ENCODE assay signal across 10 mouse cellular contexts in the genomic region with DNA sequence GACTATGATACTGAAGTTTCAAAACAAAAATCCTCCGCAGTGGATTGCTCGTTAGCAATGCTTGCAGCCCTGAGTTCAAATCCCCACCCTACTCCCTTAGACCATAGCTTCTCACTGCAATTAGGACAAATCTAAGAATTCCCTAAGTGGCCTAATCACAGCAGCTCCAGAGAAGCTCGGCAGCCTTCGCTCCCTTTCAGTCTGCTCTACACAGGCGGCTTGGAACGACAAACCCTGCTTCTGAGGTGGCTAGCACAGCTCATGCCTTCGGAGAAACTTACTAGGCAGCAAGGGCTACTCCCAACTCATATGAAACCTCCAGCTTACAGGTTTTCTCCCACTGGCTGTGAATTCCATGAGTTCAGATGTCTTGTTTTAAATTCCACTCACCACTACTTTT. TPM values are rescaled to one million over a fixed set of nuclear protein-coding genes. Genes with fewer than 3 reads are reported as not detected.
DNase-seq lines count a peak whose midpoint lies in the region; ATAC-seq and TF ChIP-seq lines count a peak whose summit lies in the region.
"Had no signal": no experiment of that assay in that cellular context is flagged by ENCODE, and none has a peak within 500 bp of the region (broad histone marks: within the 10 kb centered on the region; RNA-seq: fewer than 3 reads in every experiment).

No protein-coding gene starts in this region.

- H3K9me3 ChIP-seq in forebrain, embryonic 15.5 days = no peaks in the 10 kb centered on the region
- no peaks in the 10 kb centered on the region for H3K9me3 ChIP-seq in forebrain, embryonic 14.5 days (replicated peaks; ENCODE audit: control insufficient read depth, low read length)
- H3K9me3 ChIP-seq in embryonic facial prominence, embryonic 15.5 days (replicated peaks) = no peaks in the 10 kb centered on the region
- H3K9me3 ChIP-seq in midbrain, embryonic 13.5 days = no peaks in the 10 kb centered on the region
- H3K9me3 ChIP-seq: neural tube, embryonic 12.5 days had no signal

- H3K27ac ChIP-seq in forebrain, embryonic 15.5 days (replicated peaks) = peak overlapping the region; percentile 55
- no peak overlapping the region for H3K27ac ChIP-seq in forebrain, embryonic 14.5 days (ENCODE audit: low read depth, low read length)
- peak overlapping the region; percentile 100; the same call in 1 of the 2 replicates for H3K27ac ChIP-seq in layer of hippocampus, adult 2 months
- H3K27ac ChIP-seq in embryonic facial prominence, embryonic 15.5 days (replicated peaks) = peak overlapping the region; percentile 100; the same call in 1 of the 2 replicates
- H3K27ac ChIP-seq in midbrain, embryonic 13.5 days = peak overlapping the region; percentile 100

- H3K4me3 ChIP-seq in forebrain, embryonic 15.5 days = 0 out of 2 replicates have a peak overlapping the region, but pooled peaks have one; percentile 3
- H3K4me3 ChIP-seq in forebrain, embryonic 14.5 days (ENCODE audit: low read depth, low read length) = no peak overlapping the region
- peak overlapping the region; percentile 71; the same call in 1 of the 2 replicates for H3K4me3 ChIP-seq in layer of hippocampus, adult 2 months
- H3K4me3 ChIP-seq in embryonic facial prominence, embryonic 15.5 days (replicated peaks) = no peak overlapping the region
- H3K4me3 ChIP-seq in midbrain, embryonic 13.5 days (replicated peaks) = no peak overlapping the region
- H3K4me3 ChIP-seq: neural tube, embryonic 12.5 days had no signal

- H3K27me3 ChIP-seq in forebrain, embryonic 15.5 days = no peaks in the 10 kb centered on the region
- no peaks in the 10 kb centered on the region for H3K27me3 ChIP-seq in forebrain, embryonic 14.5 days (replicated peaks; ENCODE audit: control insufficient read depth, insufficient read depth, low read length)
- H3K27me3 ChIP-seq in embryonic facial prominence, embryonic 15.5 days = no peaks in the 10 kb centered on the region
- H3K27me3 ChIP-seq in midbrain, embryonic 13.5 days = no peaks in the 10 kb centered on the region
- H3K27me3 ChIP-seq: neural tube, embryonic 12.5 days had no signal

- no peak overlapping the region for H3K4me2 ChIP-seq in forebrain, embryonic 15.5 days (replicated peaks)
- no peak overlapping the region for H3K4me2 ChIP-seq in forebrain, embryonic 14.5 days (ENCODE audit: low read length)
- H3K4me2 ChIP-seq in embryonic facial prominence, embryonic 15.5 days (replicated peaks) = no peak overlapping the region
- peak overlapping the region; percentile 69; the same call in 1 of the 2 replicates for H3K4me2 ChIP-seq in midbrain, embryonic 13.5 days (replicated peaks)

- peaks cover 36% of the 10 kb centered on the region for H3K4me1 ChIP-seq in forebrain, embryonic 15.5 days
- H3K4me1 ChIP-seq in forebrain, embryonic 14.5 days (ENCODE audit: control insufficient read depth, insufficient read depth, low read length) = peaks cover 11% of the 10 kb centered on the region
- H3K4me1 ChIP-seq in embryonic facial prominence, embryonic 15.5 days = peaks cover 18% of the 10 kb centered on the region
- H3K4me1 ChIP-seq in midbrain, embryonic 13.5 days (replicated peaks) = peaks cover 36% of the 10 kb centered on the region

- intact Hi-C loops in left cerebral cortex, postnatal 10 days (cut with DNase I) = no loop called here

- DNase-seq in forebrain, embryonic 14.5 days (ENCODE audit: low spot score) = no peak
- DNase-seq in layer of hippocampus, adult 2 months (ENCODE audit: low spot score in 2 of 2) = no peak
- no peak for DNase-seq in layer of hippocampus, adult 18-20 months (ENCODE audit: low spot score in 2 of 2)
- DNase-seq in adrenal gland, postnatal 10 days = no peak
- no peak for DNase-seq in left cerebral cortex, postnatal 10 days (ENCODE audit: extremely low spot score in 1 of 2, low spot score in 2 of 2)

- H3K36me3 ChIP-seq in forebrain, embryonic 15.5 days = peaks cover 3% of the 10 kb centered on the region; the same call in 1 of the 2 replicates
- no peaks in the 10 kb centered on the region; the same call in 1 of the 2 replicates for H3K36me3 ChIP-seq in forebrain, embryonic 14.5 days (ENCODE audit: control insufficient read depth, insufficient read depth, low read length)
- H3K36me3 ChIP-seq in embryonic facial prominence, embryonic 15.5 days = no peaks in the 10 kb centered on the region
- no peaks in the 10 kb centered on the region for H3K36me3 ChIP-seq in midbrain, embryonic 13.5 days
- H3K36me3 ChIP-seq: neural tube, embryonic 12.5 days had no signal

- no peak for ATAC-seq in forebrain, embryonic 15.5 days (replicated peaks)
- no peak for ATAC-seq in forebrain, embryonic 14.5 days
- no peak for ATAC-seq in embryonic facial prominence, embryonic 15.5 days (ENCODE audit: insufficient number of reproducible peaks, low FRiP score, low TSS enrichment, low read depth)
- ATAC-seq in midbrain, embryonic 13.5 days = no peak

- no peak for TF ChIP-seq CTCF in layer of hippocampus, adult 2 months (conservative IDR thresholded peaks at IDR 0.05)

- 76% methylated on average over 7 of the region's 7 CpGs for WGBS in forebrain, embryonic 15.5 days
- WGBS in forebrain, embryonic 14.5 days = 82% methylated on average over 7 of the region's 7 CpGs
- 82% methylated on average over 7 of the region's 7 CpGs for WGBS in embryonic facial prominence, embryonic 15.5 days
- WGBS in midbrain, embryonic 13.5 days = 90% methylated on average over 7 of the region's 7 CpGs

- no peak overlapping the region for H3K9ac ChIP-seq in forebrain, embryonic 15.5 days (replicated peaks)
- H3K9ac ChIP-seq in forebrain, embryonic 14.5 days (ENCODE audit: low read length) = no peak overlapping the region
- H3K9ac ChIP-seq in embryonic facial prominence, embryonic 15.5 days = no peak overlapping the region
- H3K9ac ChIP-seq in midbrain, embryonic 13.5 days (replicated peaks) = no peak overlapping the region
- H3K9ac ChIP-seq: neural tube, embryonic 12.5 days had no signal

RNA-seq across cellular contexts. Expression of a gene that starts 4.2 kb away (rescaled TPM):
- 8.9 and 9.2 TPM in 2 replicates for polyA plus RNA-seq in forebrain, embryonic 15.5 days (2015; fragmentation: Nextera tagmentation; extraction: Ambion mirVana)
- 7.5 and 8.5 TPM in 2 replicates for polyA plus RNA-seq in forebrain, embryonic 14.5 days (2014; fragmentation: Nextera tagmentation; extraction: Ambion mirVana)
- total RNA-seq in layer of hippocampus, adult 2 months (2021) = 10 to 100 TPM; 56.1 to 61.3 TPM
- 10 to 100 TPM; 61.5 to 65.7 TPM for total RNA-seq in layer of hippocampus, adult 18-20 months (2021)
- 4.5 and 5.3 TPM in 2 replicates for polyA plus RNA-seq in embryonic facial prominence, embryonic 15.5 days (2015; fragmentation: Nextera tagmentation; extraction: Ambion mirVana)
- 9.4 and 9.6 TPM in 2 replicates for polyA plus RNA-seq in midbrain, embryonic 13.5 days (2015; fragmentation: Nextera tagmentation; extraction: Ambion mirVana)
- total RNA-seq in adrenal gland, postnatal 10 days (2021) = 10 to 100 TPM; 15.2 to 19.0 TPM
- 10 to 100 TPM; 36.5 to 36.6 TPM for total RNA-seq in left cerebral cortex, postnatal 10 days (2021)

RNA-seq across cellular contexts. Expression of a gene that starts 36.4 kb away (rescaled TPM):
- 65.9 and 68.6 TPM in 2 replicates for polyA plus RNA-seq in forebrain, embryonic 15.5 days (2015; fragmentation: Nextera tagmentation; extraction: Ambion mirVana)
- 66.4 TPM in 2 replicates for polyA plus RNA-seq in forebrain, embryonic 14.5 days (2014; fragmentation: Nextera tagmentation; extraction: Ambion mirVana)
- total RNA-seq in layer of hippocampus, adult 2 months (2021) = 10 to 100 TPM; 27.3 to 36.3 TPM
- 10 to 100 TPM; 29.9 to 30.2 TPM for total RNA-seq in layer of hippocampus, adult 18-20 months (2021)
- 59.7 and 62.7 TPM in 2 replicates for polyA plus RNA-seq in embryonic facial prominence, embryonic 15.5 days (2015; fragmentation: Nextera tagmentation; extraction: Ambion mirVana)
- 56.6 and 68.3 TPM in 2 replicates for polyA plus RNA-seq in midbrain, embryonic 13.5 days (2015; fragmentation: Nextera tagmentation; extraction: Ambion mirVana)
- total RNA-seq in adrenal gland, postnatal 10 days (2021) = 10 to 100 TPM; 21.6 to 23.3 TPM
- total RNA-seq in left cerebral cortex, postnatal 10 days (2021) = 10 to 100 TPM; 29.9 to 37.5 TPM

RNA-seq across cellular contexts. Expression of a gene that starts 56.2 kb away (rescaled TPM):
- not detected in 2 replicates for polyA plus RNA-seq in forebrain, embryonic 15.5 days (2015; fragmentation: Nextera tagmentation; extraction: Ambion mirVana)
- polyA plus RNA-seq in forebrain, embryonic 14.5 days (2014; fragmentation: Nextera tagmentation; extraction: Ambion mirVana) = not detected in 2 replicates
- total RNA-seq in layer of hippocampus, adult 2 months (2021) = not detected
- total RNA-seq in layer of hippocampus, adult 18-20 months (2021) = not detected
- polyA plus RNA-seq in embryonic facial prominence, embryonic 15.5 days (2015; fragmentation: Nextera tagmentation; extraction: Ambion mirVana) = not detected in 2 replicates
- polyA plus RNA-seq in midbrain, embryonic 13.5 days (2015; fragmentation: Nextera tagmentation; extraction: Ambion mirVana) = not detected in 2 replicates
- not detected for total RNA-seq in adrenal gland, postnatal 10 days (2021)
- not detected for total RNA-seq in left cerebral cortex, postnatal 10 days (2021)
- total RNA-seq: heart, adult 18-20 months had no signal
- polyA plus RNA-seq: neural tube, embryonic 12.5 days had no signal

Comparison
In these comparisons a context has a peak if more than half of its experiments do, and no peak if none do; other contexts are left out.
1. H3K4me3 ChIP-seq: peak in forebrain, embryonic 15.5 days (single experiment) and layer of hippocampus, adult 2 months (single experiment); none in forebrain, embryonic 14.5 days (single experiment), embryonic facial prominence, embryonic 15.5 days (single experiment) and midbrain, embryonic 13.5 days (single experiment).